Mouse (Mus musculus) left cerebral cortex, adult 6 months (tissue): ENCODE measurements around the gene Sf3b3. TPM values are rescaled to one million over a fixed set of nuclear protein-coding genes. Genes with fewer than 3 reads are reported as not detected.

Source experiments
- long read RNA-seq, 2 experiments: library from polyadenylated mRNA; unstranded; transcript quantifications; one replicate each; pipeline ENCODE4 v2.0.0; 2019 to 2020
- polyA plus RNA-seq: library from polyadenylated mRNA; unstranded; fragments of <200 nt; fragmentation: Nextera tagmentation; gene quantifications from 2 replicates; pipeline ENCODE4 v1.2.3, GENCODE M21; 2021

Gene Sf3b3
- 18.3 and 19.2 TPM in 2 replicates for polyA plus RNA-seq
- long read RNA-seq, experiment 1, full-length matches to known transcripts, result 122 of 182 reads
- long read RNA-seq, experiment 1, partial matches to known transcripts, result 29 of 182 reads
- long read RNA-seq, experiment 1, other reads (novel, unspliced or antisense), result 31 of 182 reads
- long read RNA-seq, experiment 2, full-length matches to known transcripts, result 12 of 34 reads
- long read RNA-seq, experiment 2, partial matches to known transcripts, result 16 of 34 reads
- long read RNA-seq, experiment 2, other reads (novel, unspliced or antisense), result 6 of 34 reads

GRCm38 (mm10) chr8:110846405-110847170 is at the start of gene Sf3b3, which contains the start of gene Cog4:
Sf3b3 (minus strand) TSS chr8:110846787.
Cog4 (plus strand) TSS chr8:110846600.

GRCm38 (mm10) chr8:110805669-110806068 is 40.9 kb downstream of the Sf3b3 start, which contains the start of gene Il34:
Il34 (minus strand) TSS chr8:110805924.

Other genes with a start within 250 kb of the Sf3b3 start
- 6.0 and 20.4 TPM in 2 replicates for gene Vac14, start 228.2 kb downstream of the Sf3b3 start, polyA plus RNA-seq
- gene Mtss1l, start 125.3 kb downstream of the Sf3b3 start, polyA plus RNA-seq, result 19.7 and 42.3 TPM in 2 replicates
- gene Il34, start 40.9 kb downstream of the Sf3b3 start, polyA plus RNA-seq, result 59.8 and 64.3 TPM in 2 replicates
- 21.5 and 30.2 TPM in 2 replicates for gene Cog4, start 187 bp downstream of the Sf3b3 start, polyA plus RNA-seq
- 3.6 and 4.3 TPM in 2 replicates for gene Fuk, start 55.7 kb upstream of the Sf3b3 start, polyA plus RNA-seq
- gene St3gal2, start 73.1 kb upstream of the Sf3b3 start, polyA plus RNA-seq, result 12.4 and 16.9 TPM in 2 replicates
- 6.5 and 9.9 TPM in 2 replicates for gene Ddx19a, start 151.0 kb upstream of the Sf3b3 start, polyA plus RNA-seq
- gene Ddx19b, start 185.0 kb upstream of the Sf3b3 start, polyA plus RNA-seq, result 4.1 and 5.3 TPM in 2 replicates
- gene Aars, start 186.4 kb upstream of the Sf3b3 start, polyA plus RNA-seq, result 44.8 and 49.3 TPM in 2 replicates
- 10.7 TPM in 1 of 2 replicates, not detected in the other for gene Exosc6, start 209.6 kb upstream of the Sf3b3 start, polyA plus RNA-seq
- gene Clec18a, start 245.6 kb upstream of the Sf3b3 start, polyA plus RNA-seq, result 4.9 and 5.3 TPM in 2 replicates
- 4.8 and 5.8 TPM in 2 replicates for gene Pdpr, start 247.8 kb upstream of the Sf3b3 start, polyA plus RNA-seq